Mouse (Mus musculus) layer of hippocampus, adult 9-10 months (tissue): ENCODE measurements at regions not wholly inside any gene's neighbourhood (a gene's known extent, or its start where the extent isn't known, plus 50 kb on each side); places are given as distances from the start of the nearest gene placed in this dataset.

Source experiments
- DNase-seq: peaks from one replicate; pipeline ENCODE4 v3.0.0; 2022; ENCODE audit warnings: low spot score

GRCm38 (mm10) chr3:42915146-42915545, 1172.7 kb downstream of the D3Ertd751e start:
- no peak for DNase-seq

- DNase-seq, result no peak
Observed at GRCm38 (mm10) chr3:42935418-42935817, 1193.0 kb downstream of the D3Ertd751e start.

GRCm38 (mm10) chr3:42977066-42977465, 1234.7 kb downstream of the D3Ertd751e start:
- no peak for DNase-seq
